Mouse (Mus musculus) cerebellum, adult (tissue): ENCODE data around the gene Mecom.
A peak's percentile ranks its signal among the peaks of the same experiment; 100 is the strongest.

Source experiments
- ATAC-seq: cut with Nextera tagmentation; 2 replicates; pipeline ENCODE4 v1.9.2; 2017; ENCODE audit warnings: mild to moderate bottlenecking, moderate library complexity, mixed read lengths; ENCODE audit not compliant: insufficient number of reproducible peaks, low FRiP score, low TSS enrichment

Mecom gene

GRCm38 (mm10) chr3:30076522-30076921 lies 471.3 kb downstream of the Mecom start:
- ATAC-seq = no peak

GRCm38 (mm10) chr3:30071271-30071670 lies 476.5 kb downstream of the Mecom start:
- ATAC-seq = no peak

GRCm38 (mm10) chr3:30066519-30066918 lies 481.3 kb downstream of the Mecom start:
- no peak for ATAC-seq

- ATAC-seq = no peak
Observed at GRCm38 (mm10) chr3:30060058-30060457, 487.8 kb downstream of the Mecom start.

- ATAC-seq = no peak
Observed at GRCm38 (mm10) chr3:30059615-30060014, 488.2 kb downstream of the Mecom start.

- no peak for ATAC-seq
Observed at GRCm38 (mm10) chr3:30051287-30051686, 496.5 kb downstream of the Mecom start.

- ATAC-seq = no peak
Observed at GRCm38 (mm10) chr3:30050795-30051194, 497.0 kb downstream of the Mecom start.

- no peak for ATAC-seq
Observed at GRCm38 (mm10) chr3:30048792-30049191, 499.0 kb downstream of the Mecom start.

- no peak for ATAC-seq
Observed at GRCm38 (mm10) chr3:30048157-30048556, 499.7 kb downstream of the Mecom start.

GRCm38 (mm10) chr3:30043525-30043924 lies 504.3 kb downstream of the Mecom start:
- no peak for ATAC-seq

- ATAC-seq = no peak
Observed at GRCm38 (mm10) chr3:30038545-30038944, 509.3 kb downstream of the Mecom start.

- no peak for ATAC-seq
Observed at GRCm38 (mm10) chr3:30019961-30020360, 527.8 kb downstream of the Mecom start.

GRCm38 (mm10) chr3:30019411-30019810 lies 528.4 kb downstream of the Mecom start:
- no peak for ATAC-seq

GRCm38 (mm10) chr3:30018202-30018601 lies 529.6 kb downstream of the Mecom start:
- no peak for ATAC-seq

- ATAC-seq = no peak
Observed at GRCm38 (mm10) chr3:30016766-30017165, 531.0 kb downstream of the Mecom start.

- peak; percentile 45; the same call in 1 of the 2 replicates for ATAC-seq
Observed at GRCm38 (mm10) chr3:30014962-30015660, 532.7 kb downstream of the Mecom start.

GRCm38 (mm10) chr3:30014279-30014678 lies 533.5 kb downstream of the Mecom start:
- no peak for ATAC-seq

GRCm38 (mm10) chr3:30013416-30013815 lies 534.4 kb downstream of the Mecom start:
- ATAC-seq = no peak

GRCm38 (mm10) chr3:30012666-30013365 lies 535.0 kb downstream of the Mecom start:
- ATAC-seq = peak; percentile 43; the same call in 1 of the 2 replicates

- no peak for ATAC-seq
Observed at GRCm38 (mm10) chr3:30012150-30012549, 535.7 kb downstream of the Mecom start.

GRCm38 (mm10) chr3:30011712-30012111 lies 536.1 kb downstream of the Mecom start:
- ATAC-seq = no peak

- no peak for ATAC-seq
Observed at GRCm38 (mm10) chr3:30010889-30011288, 536.9 kb downstream of the Mecom start.
